In the genomic region with DNA sequence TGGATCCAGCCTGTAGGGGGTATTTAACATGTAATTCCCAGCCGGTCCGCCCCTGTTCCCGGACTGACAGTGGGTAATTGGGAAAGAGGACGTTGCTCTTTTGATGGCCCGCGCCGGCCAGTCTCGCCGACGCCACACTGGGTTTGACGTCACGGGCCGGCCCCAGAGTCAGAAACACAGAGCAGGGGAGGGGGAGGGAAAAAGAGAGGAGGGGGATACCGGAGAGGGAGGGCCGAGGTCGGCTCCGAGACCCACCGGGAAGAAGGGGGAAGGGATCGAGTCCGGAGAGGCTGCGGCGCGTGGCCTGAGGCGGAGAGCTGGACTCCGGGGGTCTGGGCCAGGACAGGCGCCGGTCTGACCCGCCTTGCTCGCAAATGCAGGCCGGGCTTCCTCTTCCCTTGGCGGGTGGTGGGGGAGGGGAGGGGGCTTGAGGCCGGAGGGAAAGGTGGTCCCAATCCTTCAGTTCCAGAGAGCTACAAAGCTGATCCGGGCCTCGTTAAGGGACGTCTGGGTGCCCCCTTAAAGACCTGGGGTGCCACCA, we compare ENCODE assay signal across 8 mouse cellular contexts. TPM values are rescaled to one million over a fixed set of nuclear protein-coding genes. Genes with fewer than 3 reads are reported as not detected.
DNase-seq lines count a peak whose midpoint lies in the region; ATAC-seq and TF ChIP-seq lines count a peak whose summit lies in the region.
"Had no signal": no experiment of that assay in that cellular context is flagged by ENCODE, and none has a peak within 500 bp of the region (broad histone marks: within the 10 kb centered on the region; RNA-seq: fewer than 3 reads in every experiment).

Gene 4930412O13Rik (plus strand): TSS at position 202 of the 541 bp plus-strand sequence.

- TF ChIP-seq EP300 in liver, postnatal 0 days (IDR thresholded peaks at IDR 0.05; ENCODE audit: low read depth) = no peak

- H3K4me1 ChIP-seq in forebrain, postnatal 0 days (ENCODE audit: insufficient read depth) = no peaks in the 10 kb centered on the region
- peaks cover 40% of the 10 kb centered on the region for H3K4me1 ChIP-seq in liver, postnatal 0 days (ENCODE audit: insufficient read depth)

- no peak within 1 kb of the TSS for H3K27ac ChIP-seq in forebrain, postnatal 0 days (ENCODE audit: low read depth, low read length)
- no peak within 1 kb of the TSS for H3K27ac ChIP-seq in liver, postnatal 0 days (ENCODE audit: low read depth)

- peak within 1 kb of the TSS; percentile 12; the same call in 1 of the 2 replicates for H3K4me3 ChIP-seq in forebrain, postnatal 0 days (ENCODE audit: low read depth, low read length)
- H3K4me3 ChIP-seq in liver, postnatal 0 days (ENCODE audit: low read depth, low read length) = peak within 1 kb of the TSS; percentile 62

- no peak for ATAC-seq in forebrain, postnatal 0 days
- no peak for ATAC-seq in liver, postnatal 0 days
- no peak for ATAC-seq in cerebellum, adult (ENCODE audit: insufficient number of reproducible peaks, low FRiP score, low TSS enrichment)

- no peaks in the 10 kb centered on the region for H3K9me3 ChIP-seq in forebrain, postnatal 0 days (ENCODE audit: low read length)
- no peaks in the 10 kb centered on the region for H3K9me3 ChIP-seq in liver, postnatal 0 days (ENCODE audit: low read length)

- under 1% methylated on average over 34 of the region's 35 CpGs for WGBS in forebrain, postnatal 0 days
- 6% methylated on average over 34 of the region's 35 CpGs for WGBS in liver, postnatal 0 days (ENCODE audit: insufficient replicate concordance)

- no peaks in the 10 kb centered on the region for H3K36me3 ChIP-seq in forebrain, postnatal 0 days (ENCODE audit: insufficient read depth)
- no peaks in the 10 kb centered on the region for H3K36me3 ChIP-seq in liver, postnatal 0 days (replicated peaks; ENCODE audit: insufficient read depth, low read length)

- TF ChIP-seq CTCF in forebrain, postnatal 0 days (IDR thresholded peaks at IDR 0.05; ENCODE audit: low read depth) = no peak
- TF ChIP-seq CTCF in liver, postnatal 0 days (IDR thresholded peaks at IDR 0.05; ENCODE audit: low read depth) = no peak

- peak within 1 kb of the TSS; percentile 15; the same call in 1 of the 2 replicates for H3K4me2 ChIP-seq in forebrain, postnatal 0 days (ENCODE audit: low read depth)
- peak within 1 kb of the TSS; percentile 97 for H3K4me2 ChIP-seq in liver, postnatal 0 days (ENCODE audit: low read depth, low read length)

- peaks cover 65% of the 10 kb centered on the region for H3K27me3 ChIP-seq in forebrain, postnatal 0 days (ENCODE audit: insufficient read depth, low read length)
- H3K27me3 ChIP-seq in liver, postnatal 0 days (ENCODE audit: insufficient read depth, low read length) = peaks cover 96% of the 10 kb centered on the region

- DNase-seq in urinary bladder, adult 2 months (ENCODE audit: low spot score) = no peak
- no peak for DNase-seq in urinary bladder, postnatal 4 days (ENCODE audit: low spot score in 2 of 2)
- DNase-seq in forebrain, postnatal 0 days = no peak
- peak; percentile 56 for DNase-seq in liver, postnatal 0 days
- DNase-seq in gastrocnemius, postnatal 25 days = no peak
- no peak for DNase-seq in layer of hippocampus, adult 9-11 months

- H3K9ac ChIP-seq in forebrain, postnatal 0 days = no peak within 1 kb of the TSS
- H3K9ac ChIP-seq in liver, postnatal 0 days (replicated peaks) = no peak within 1 kb of the TSS

RNA-seq across cellular contexts. Expression of gene 4930412O13Rik, which starts in this region (rescaled TPM):
- polyA plus RNA-seq in urinary bladder, adult 2 months (2012; rRNA removed) = 12.3 and 23.2 TPM in 2 replicates
- not detected in 2 replicates for total RNA-seq in forebrain, postnatal 0 days (2014; rRNA removed)
- not detected in 2 replicates for polyA plus RNA-seq in forebrain, postnatal 0 days (2015; fragmentation: Nextera tagmentation; extraction: Ambion mirVana)
- not detected in 2 replicates for polyA plus RNA-seq in liver, postnatal 0 days (2015; fragmentation: Nextera tagmentation; extraction: Ambion mirVana)
- total RNA-seq in gastrocnemius, postnatal 25 days (2021) = not detected
- total RNA-seq: liver, adult 2 months had no signal
- polyA plus RNA-seq: liver, adult 2 months had no signal

Comparison
In these comparisons a context has a peak if more than half of its experiments do, and no peak if none do; other contexts are left out.
1. RNA of gene 4930412O13Rik (polyA plus RNA-seq): 12.3 to 23.2 TPM in urinary bladder, adult 2 months; not detected in forebrain, postnatal 0 days and not detected in liver, postnatal 0 days; every median in the first group is over 10 times any median in the second.
2. Peak in DNase-seq, H3K4me3 ChIP-seq and H3K4me2 ChIP-seq in liver, postnatal 0 days; RNA of the gene not detected or under 1 TPM.